7 mouse cellular contexts compared by ENCODE assay signal in genomic region chr1:86045848-86046805, GRCm38 (mm10). TPM values are rescaled to one million over a fixed set of nuclear protein-coding genes. Genes with fewer than 3 reads are reported as not detected.
DNase-seq lines count a peak whose midpoint lies in the region; ATAC-seq and TF ChIP-seq lines count a peak whose summit lies in the region.

2810459M11Rik (plus strand) TSS chr1:86045863.

- TF ChIP-seq CTCF in spleen, adult 2 months (IDR thresholded peaks at IDR 0.05; ENCODE audit: extremely low read depth, insufficient read depth, insufficient read length, insufficient replicate concordance), result no peak

- peak; percentile 65; the same call in 1 of the 2 replicates for ATAC-seq in heart, embryonic 12.5 days (ENCODE audit: insufficient number of reproducible peaks, low FRiP score)

- peaks cover 20% of the 10 kb centered on the region for H3K27me3 ChIP-seq in spleen, adult 2 months (ENCODE audit: control insufficient read depth, insufficient read depth, low read length)
- peaks cover 56% of the 10 kb centered on the region for H3K27me3 ChIP-seq in heart, embryonic 12.5 days (replicated peaks)

- peaks cover 9% of the 10 kb centered on the region for H3K4me1 ChIP-seq in spleen, adult 2 months (ENCODE audit: control insufficient read depth, insufficient read depth, insufficient read length)
- H3K4me1 ChIP-seq in heart, embryonic 12.5 days (replicated peaks), result peaks cover 15% of the 10 kb centered on the region

- peaks cover 7% of the 10 kb centered on the region for H3K9me3 ChIP-seq in heart, embryonic 12.5 days (replicated peaks)

- no peaks in the 10 kb centered on the region for H3K36me3 ChIP-seq in spleen, adult 2 months (ENCODE audit: control insufficient read depth, insufficient read depth, low read length)
- no peaks in the 10 kb centered on the region for H3K36me3 ChIP-seq in heart, embryonic 12.5 days

- WGBS in spleen, adult 2 months, result 2% methylated on average over 110 of the region's 110 CpGs
- WGBS in heart, embryonic 12.5 days, result under 1% methylated on average over 109 of the region's 110 CpGs

- H3K4me3 ChIP-seq in spleen, adult 2 months (ENCODE audit: extremely low read depth, insufficient read depth, insufficient read length), result peak within 1 kb of the TSS; percentile 45; the same call in 1 of the 2 replicates
- peak within 1 kb of the TSS; percentile 57 for H3K4me3 ChIP-seq in heart, embryonic 12.5 days

- TF ChIP-seq POLR2A in spleen, adult 2 months (IDR thresholded peaks at IDR 0.05; ENCODE audit: low read depth, low read length), result no peak

- no peak for DNase-seq in spleen, adult 2 months (ENCODE audit: low read depth in 1 of 2, low spot score in 2 of 2)
- DNase-seq in spleen, postnatal 36 days (ENCODE audit: low spot score in 2 of 2), result no peak
- peak; percentile 52 to 62 for DNase-seq in cerebellum, postnatal 25 days
- DNase-seq in kidney, postnatal 25 days, result peak; percentile 25 to 58
- DNase-seq in lung, postnatal 14 days, result peak; percentile 22
- peak; percentile 69 for DNase-seq in right cerebral cortex, postnatal 25 days

- peak within 1 kb of the TSS; percentile 89 for H3K4me2 ChIP-seq in heart, embryonic 12.5 days

- H3K27ac ChIP-seq in spleen, adult 2 months (ENCODE audit: insufficient read depth, low read length), result no peak within 1 kb of the TSS
- H3K27ac ChIP-seq in heart, embryonic 12.5 days (ENCODE audit: poor library complexity, severe bottlenecking), result no peak within 1 kb of the TSS

- H3K9ac ChIP-seq in heart, embryonic 12.5 days, result peak within 1 kb of the TSS; percentile 69

RNA-seq across cellular contexts. Expression of gene 2810459M11Rik, which starts in this region (rescaled TPM):
- 0.07 TPM in 1 of 2 replicates, not detected in the other for polyA plus RNA-seq in spleen, adult 2 months (2012; rRNA removed)
- polyA plus RNA-seq in heart, embryonic 12.5 days (2016; fragmentation: Nextera tagmentation; extraction: Ambion mirVana), result 0.71 and 0.79 TPM in 2 replicates

Comparison
In these comparisons a context has a peak if more than half of its experiments do, and no peak if none do; other contexts are left out.
1. Peak in ATAC-seq, H3K4me3 ChIP-seq, H3K9ac ChIP-seq and H3K4me2 ChIP-seq in heart, embryonic 12.5 days; RNA of the gene not detected or under 1 TPM.
2. DNase-seq: peak in cerebellum, postnatal 25 days (2 of 2), kidney, postnatal 25 days (2 of 2), lung, postnatal 14 days (single experiment) and right cerebral cortex, postnatal 25 days (single experiment); none in spleen, adult 2 months (0 of 2) and spleen, postnatal 36 days (0 of 2).